Mouse (Mus musculus) left cerebral cortex, postnatal 4 days (tissue): Measurements from ENCODE around the gene Ppwd1. TPM values are rescaled to one million over a fixed set of nuclear protein-coding genes. Genes with fewer than 3 reads are reported as not detected.
A peak's percentile ranks its signal among the peaks of the same experiment; 100 is the strongest.
"Not testable (repeated sequence)": the region's sequence is repeated elsewhere in the genome, so short reads cannot be mapped to it uniquely, and the experiment has no call there.

Experiments
- DNase-seq: peaks from one replicate; pipeline ENCODE4 v3.0.0-alpha.2; 2022
- intact Hi-C: fragments of 180-260 bp; cut with DNase I; formaldehyde crosslinking; loops from one replicate; pipeline ENCODE4 v1.15.1; 2025
- total RNA-seq, 2 experiments: library from RNA; stranded (reverse); gene quantifications; 2 replicates each; pipeline ENCODE4 v1.2.3; 2021

Gene Ppwd1
- total RNA-seq = 10 to 100 TPM; 10.9 to 12.5 TPM

DNA sequence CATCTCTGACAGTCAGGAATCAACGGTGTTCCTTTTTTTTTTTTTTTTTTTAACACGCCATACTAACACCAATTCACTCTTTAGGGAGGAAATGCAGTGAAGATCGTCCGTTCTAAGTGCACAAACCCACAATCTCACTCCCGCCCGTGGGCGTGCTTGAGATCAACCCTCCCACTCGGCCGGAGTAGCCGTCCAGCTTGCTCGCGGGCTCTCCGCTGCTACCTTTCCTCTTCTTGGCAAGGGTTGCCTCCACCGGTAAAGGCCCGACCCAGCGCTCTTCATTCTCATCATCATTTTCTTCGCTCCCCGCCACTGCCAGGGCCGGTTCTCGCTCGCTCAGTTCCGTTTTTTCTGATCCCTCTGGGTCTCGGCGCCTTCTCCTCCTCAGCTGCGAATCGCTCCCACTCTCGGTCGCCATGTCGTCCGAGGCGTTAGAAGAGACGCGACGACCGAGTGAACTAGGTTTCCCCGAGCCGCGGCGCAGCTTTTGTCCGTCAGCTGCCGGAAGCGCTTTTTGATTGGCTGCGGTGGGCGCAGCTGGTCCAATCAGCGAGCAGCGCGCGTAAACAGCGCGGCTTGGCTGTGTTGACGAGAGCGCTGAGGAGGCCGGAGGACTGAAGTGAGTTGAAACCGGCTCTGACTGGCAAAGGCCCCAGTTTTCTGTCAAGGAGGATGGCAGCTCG, at the start of gene Ppwd1, which contains the start of gene Cenpk:
Gene Ppwd1, minus strand, starts transcription at position 460 of the 683 bp plus-strand sequence.
Gene Cenpk, plus strand, starts transcription at position 228 of the 683 bp plus-strand sequence.
- peak; percentile 96 for DNase-seq
- intact Hi-C loops = no loop called here

GRCm38 (mm10) chr13:104258997-104259396, 30.4 kb upstream of the Ppwd1 start:
- intact Hi-C loops = no loop called here
- no peak for DNase-seq

- intact Hi-C loops = no loop called here
- DNase-seq = no peak
Observed at GRCm38 (mm10) chr13:104229181-104229580, 538 bp upstream of the Ppwd1 start.

GRCm38 (mm10) chr13:104227478-104227877, 1.2 kb downstream of the Ppwd1 start:
- no peak for DNase-seq
- intact Hi-C loops = no loop called here

DNA sequence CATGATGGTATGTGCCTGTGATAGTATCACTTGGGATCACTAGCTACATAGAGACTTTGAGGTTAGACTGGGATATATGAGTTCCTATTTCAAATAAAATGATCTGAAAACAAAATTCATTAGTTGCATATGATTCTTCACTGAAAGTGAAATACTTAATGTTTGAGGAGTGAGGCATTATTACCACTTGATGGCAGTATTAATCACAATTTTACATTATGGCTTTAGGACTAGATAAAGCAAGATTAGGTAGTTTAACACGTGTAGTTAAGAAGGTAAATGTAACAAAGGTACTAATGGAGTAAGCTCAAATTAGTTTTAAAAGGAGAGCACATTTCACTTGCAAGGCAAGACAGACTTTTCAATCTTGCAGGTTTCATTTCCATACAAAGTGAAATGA, 24.3 kb downstream of the Ppwd1 start:
- no peak for DNase-seq
- intact Hi-C loops = no loop called here

GRCm38 (mm10) chr13:104195891-104196290, 32.8 kb downstream of the Ppwd1 start:
- not testable (repeated sequence) for DNase-seq
- intact Hi-C loops = loop anchor here (10.0 kb wide), 1 partner anchor 61 kb away; no protein-coding TSS in a partner anchor

DNA sequence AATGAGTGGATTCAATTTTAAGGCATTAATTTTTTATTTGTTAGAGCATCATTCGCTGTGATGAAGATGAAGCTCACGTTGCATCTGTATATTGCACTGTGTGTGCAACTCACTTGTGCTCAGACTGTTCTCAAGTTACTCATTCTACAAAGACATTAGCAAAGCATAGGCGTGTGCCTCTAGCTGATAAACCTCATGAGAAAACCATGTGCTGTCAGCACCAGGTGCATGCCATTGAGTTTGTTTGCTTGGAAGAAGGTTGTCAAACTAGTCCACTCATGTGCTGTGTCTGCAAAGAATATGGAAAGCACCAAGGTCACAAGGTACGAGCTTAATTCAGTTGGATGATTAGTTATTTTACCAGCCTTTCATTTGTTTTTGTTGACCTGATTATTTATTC, 41.3 kb downstream of the Ppwd1 start:
- intact Hi-C loops = no loop called here
- DNase-seq = no peak

GRCm38 (mm10) chr13:104179176-104179888, 49.3 kb downstream of the Ppwd1 start:
- intact Hi-C loops = no loop called here

DNA sequence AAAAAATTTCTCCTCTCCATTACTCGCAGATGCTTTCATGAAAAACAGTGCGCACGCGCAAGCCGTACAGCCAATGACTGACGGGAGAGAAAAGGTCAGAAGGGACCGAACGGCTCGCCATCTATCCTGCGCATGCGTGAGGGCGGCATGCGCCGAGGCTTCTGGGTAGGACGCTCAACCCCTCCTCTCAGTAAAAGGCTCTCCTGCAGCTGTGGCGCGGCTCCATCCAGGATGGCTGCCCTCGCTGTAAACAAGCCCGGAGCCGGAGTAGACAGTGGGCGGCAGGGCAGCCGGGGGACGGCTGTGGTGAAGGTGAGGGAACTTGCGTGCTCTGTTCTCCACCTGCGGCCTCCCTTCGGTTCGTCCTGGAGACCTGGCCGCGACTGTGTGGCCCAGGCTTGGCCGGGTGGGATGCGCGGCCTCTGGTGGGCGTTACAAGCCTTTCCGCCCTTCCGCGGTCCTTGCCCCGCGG, 50.0 kb downstream of the Ppwd1 start, which contains the start of gene Trim23:
Gene Trim23, plus strand, starts transcription at position 148 of the 472 bp plus-strand sequence.
- peak; percentile 99 for DNase-seq
- intact Hi-C loops = no loop called here

More at GRCm38 (mm10) chr13:104179176-104179888, 49.3 kb downstream of the Ppwd1 start:
- no peak for DNase-seq

GRCm38 (mm10) chr13:104177796-104178649, 50.6 kb downstream of the Ppwd1 start, which contains the start of gene Trappc13:
TSS of gene Trappc13 (minus strand) at chr13:104178469.
- DNase-seq = no peak
- intact Hi-C loops = no loop called here

DNA sequence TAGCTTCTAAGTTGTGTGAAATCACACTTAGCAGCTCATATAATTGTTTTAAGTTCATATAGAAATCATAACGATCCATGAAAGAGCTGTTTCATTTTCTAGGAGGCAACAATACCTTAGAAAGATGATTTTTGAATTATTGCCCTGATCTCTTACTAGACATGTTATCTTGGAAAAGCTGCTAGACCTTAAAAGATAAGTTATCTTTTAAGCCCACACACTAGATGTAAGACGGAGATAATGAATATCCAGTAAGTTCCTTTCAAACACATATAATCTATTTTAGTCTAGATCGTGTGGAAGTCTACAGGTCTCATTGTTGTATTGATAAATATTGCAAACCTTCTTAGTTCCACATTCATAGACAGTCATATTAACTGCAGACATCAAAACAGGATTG, 51.8 kb downstream of the Ppwd1 start:
- intact Hi-C loops = no loop called here
- no peak for DNase-seq

DNA sequence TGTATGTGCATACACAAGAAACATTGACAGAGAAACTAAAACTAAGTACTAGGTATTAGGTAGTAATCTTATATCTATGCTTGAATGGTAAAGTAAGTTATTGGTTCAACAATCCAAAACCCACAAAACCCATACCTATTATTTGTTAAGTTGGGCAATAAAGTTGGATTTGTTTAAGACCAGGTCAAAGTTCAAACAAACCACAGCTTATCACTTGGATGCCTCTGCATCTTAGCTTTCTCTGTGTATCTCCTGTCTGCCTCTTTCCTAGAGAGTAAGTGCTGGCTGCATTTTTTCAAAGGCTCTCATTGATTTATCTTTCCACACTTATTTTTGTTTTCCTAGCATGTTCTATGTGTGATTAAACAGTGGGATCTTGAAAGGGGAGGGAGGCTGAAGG, 56.1 kb downstream of the Ppwd1 start:
- DNase-seq = no peak
- intact Hi-C loops = no loop called here

GRCm38 (mm10) chr13:104171711-104172110, 56.9 kb downstream of the Ppwd1 start:
- intact Hi-C loops = no loop called here
- DNase-seq = no peak

DNA sequence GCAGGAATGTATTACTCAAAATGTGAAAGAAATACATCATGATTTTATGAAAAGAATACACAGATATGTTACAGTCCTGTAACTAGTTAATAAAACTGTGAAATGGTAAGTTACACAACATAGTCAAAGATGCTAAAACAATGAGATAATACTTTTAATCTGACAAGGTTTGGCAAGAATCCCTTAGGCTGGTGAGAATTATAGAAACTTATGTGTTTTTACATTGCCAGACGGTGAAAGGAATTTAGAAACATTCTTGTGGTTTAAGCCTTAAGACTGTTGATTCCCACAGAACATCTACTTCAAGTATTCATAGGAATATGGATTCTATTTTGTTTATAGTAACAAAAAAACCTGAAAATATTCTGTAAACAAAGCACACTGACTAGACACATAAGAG, 73.0 kb downstream of the Ppwd1 start:
- intact Hi-C loops = no loop called here
- DNase-seq = no peak

Other genes with a start within 250 kb of the Ppwd1 start
- 10 to 100 TPM; 77.8 to 81.4 TPM for gene Nln, start 119.2 kb downstream of the Ppwd1 start, total RNA-seq
- 10 to 100 TPM; 35.2 to 38.1 TPM for gene Sgtb, start 119.1 kb downstream of the Ppwd1 start, total RNA-seq
- 10 to 100 TPM; 47.3 to 50.4 TPM for gene Trappc13, start 50.4 kb downstream of the Ppwd1 start, total RNA-seq
- gene Trim23, start 50.0 kb downstream of the Ppwd1 start, total RNA-seq = 10 to 100 TPM; 52.2 to 53.0 TPM
- 1 to 10 TPM; 3.4 to 5.1 TPM for gene Cenpk, start 232 bp downstream of the Ppwd1 start, total RNA-seq
- gene Adamts6, start 59.0 kb upstream of the Ppwd1 start, total RNA-seq = 1 to 10 TPM; 3.5 to 3.7 TPM